Mouse (Mus musculus) liver, postnatal 0 days (tissue): Measurements from ENCODE around the gene Npat. TPM values are rescaled to one million over a fixed set of nuclear protein-coding genes. Genes with fewer than 3 reads are reported as not detected.
A peak's percentile ranks its signal among the peaks of the same experiment; 100 is the strongest.

Source experiments
- ATAC-seq: fragments of 200-750 bp; cut with Nextera tagmentation; 2 replicates; pipeline ENCODE4 v1.8.0; 2017; ENCODE audit warnings: mild to moderate bottlenecking, moderate library complexity
- DNase-seq: peaks from one replicate; pipeline ENCODE4 v3.0.0-alpha.2; 2016
- H3K27ac ChIP-seq: fragments of 300-500 bp; sonication (generic); 2 replicates; pipeline ENCODE4 v1.5.1; 2014; ENCODE audit warnings: antibody characterized with exemption, moderate library complexity, mild to moderate bottlenecking, low read depth
- H3K27me3 ChIP-seq: fragments of 300-500 bp; sonication (generic); 2 replicates; pipeline ENCODE4 v1.6.1; 2014; ENCODE audit warnings: low read length, control low read depth, mixed read lengths; ENCODE audit not compliant: insufficient read depth
- H3K36me3 ChIP-seq: fragments of 300-500 bp; sonication (generic); replicated peaks from 2 replicates; pipeline ENCODE4 v1.6.1; 2014; ENCODE audit warnings: mild to moderate bottlenecking, control low read depth, low read length, moderate library complexity, mixed read lengths; ENCODE audit not compliant: insufficient read depth
- H3K4me1 ChIP-seq: fragments of 300-500 bp; sonication (generic); 2 replicates; pipeline ENCODE4 v1.6.1; 2014; ENCODE audit warnings: antibody characterized with exemption, mild to moderate bottlenecking, control low read depth; ENCODE audit not compliant: insufficient read depth
- H3K4me2 ChIP-seq: fragments of 300-500 bp; sonication (generic); 2 replicates; pipeline ENCODE4 v1.6.1; 2014; ENCODE audit warnings: low read depth, mild to moderate bottlenecking, low read length, moderate library complexity, mixed read lengths
- H3K4me3 ChIP-seq: fragments of 300-500 bp; sonication (generic); 2 replicates; pipeline ENCODE4 v1.5.1; 2014; ENCODE audit warnings: low read depth, low read length
- H3K9ac ChIP-seq: fragments of 300-500 bp; sonication (generic); replicated peaks from 2 replicates; pipeline ENCODE4 v1.6.1; 2014; ENCODE audit warnings: mild to moderate bottlenecking, moderate library complexity
- H3K9me3 ChIP-seq: fragments of 300-500 bp; sonication (generic); 2 replicates; pipeline ENCODE4 v1.6.1; 2016; ENCODE audit warnings: mild to moderate bottlenecking, control low read depth, low read length, mixed read lengths
- CTCF ChIP-seq: sonication (generic); IDR thresholded peaks from 2 replicates; pipeline ENCODE4 v1.5.1; 2016; ENCODE audit warnings: antibody characterized with exemption, low read depth
- EP300 ChIP-seq: IDR thresholded peaks from 2 replicates; pipeline ENCODE4 v1.6.1; 2016; ENCODE audit warnings: antibody characterized with exemption, low read depth, mild to moderate bottlenecking
- WGBS: fragments of 180-500 bp; shearing (Covaris S2); extraction: QIAGEN DNeasy Blood & Tissue Kit; methylation state at CpG from one replicate; pipeline ENCODE4 v1.1.7; 2014; ENCODE audit not compliant: insufficient replicate concordance; 5-methylcytosine and 5-hydroxymethylcytosine counted together
- polyA plus RNA-seq: library from polyadenylated mRNA; unstranded; fragments of >200 nt; fragmentation: Nextera tagmentation; extraction: Ambion mirVana; gene quantifications from 2 replicates; pipeline ENCODE4 v1.2.1, GENCODE M21; 2015

Npat gene
- polyA plus RNA-seq, 1 experiment from 2014 or later, result 3.9 TPM

GRCm38 (mm10) chr9:53607192-53607591 is 70.3 kb downstream of the Npat start:
- H3K4me1 ChIP-seq, result peaks cover 37% of the 10 kb centered on the region
- no peaks in the 10 kb centered on the region for H3K9me3 ChIP-seq
- H3K27me3 ChIP-seq, result no peaks in the 10 kb centered on the region
- peak; percentile 55; the same call in 1 of the 2 replicates for TF ChIP-seq EP300
- TF ChIP-seq CTCF, result no peak
- H3K36me3 ChIP-seq, result 0 out of 2 replicates have a peak, but pooled peaks cover 2% of the 10 kb centered on the region
- H3K27ac ChIP-seq, result peak overlapping the region; percentile 95
- H3K4me2 ChIP-seq, result no peak overlapping the region
- ATAC-seq, result peak; percentile 26
- DNase-seq, result no peak
- 65% methylated on average over 3 of the region's 3 CpGs for WGBS
- H3K4me3 ChIP-seq, result no peak overlapping the region
- H3K9ac ChIP-seq, result no peak overlapping the region

GRCm38 (mm10) chr9:53607816-53608215 is 71.0 kb downstream of the Npat start:
- no peak for TF ChIP-seq CTCF
- Histone ChIP-seq H3K4me2 (peak overlapping the region; percentile 81), H3K36me3 (no peaks in the 10 kb centered on the region), H3K9me3 (no peaks in the 10 kb centered on the region), H3K4me3 (peak overlapping the region; percentile 64), H3K4me1 (peaks cover 35% of the 10 kb centered on the region), H3K27ac (peak overlapping the region; percentile 95), H3K27me3 (no peaks in the 10 kb centered on the region), H3K9ac (peak overlapping the region; percentile 83; the same call in 1 of the 2 replicates)
- no peak for ATAC-seq
- WGBS, result 71% methylated on average over 4 of the region's 4 CpGs
- no peak for DNase-seq

- 49% methylated on average over 12 of the region's 12 CpGs for WGBS
- peak overlapping the region; percentile 81 for H3K4me2 ChIP-seq
- H3K27me3 ChIP-seq, result no peaks in the 10 kb centered on the region
- H3K4me3 ChIP-seq, result peak overlapping the region; percentile 64
- TF ChIP-seq CTCF (no peak), EP300 (no peak)
- H3K36me3 ChIP-seq, result no peaks in the 10 kb centered on the region
- H3K9ac ChIP-seq, result peak overlapping the region; percentile 83
- no peak for DNase-seq
- peak overlapping the region; percentile 95 for H3K27ac ChIP-seq
- peaks cover 22% of the 10 kb centered on the region for H3K4me1 ChIP-seq
- no peaks in the 10 kb centered on the region for H3K9me3 ChIP-seq
- no peak for ATAC-seq
These were observed 72.6 kb downstream of the Npat start for GRCm38 (mm10) chr9:53609306-53609967.

GRCm38 (mm10) chr9:53609968-53610781 is 73.3 kb downstream of the Npat start, which contains the start of gene Acat1:
TSS of gene Acat1 (minus strand) at chr9:53610382.
- WGBS, result 3% methylated on average over 46 of the region's 52 CpGs
- H3K4me1 ChIP-seq, result peaks cover 14% of the 10 kb centered on the region

GRCm38 (mm10) chr9:53614286-53614685 is 77.4 kb downstream of the Npat start:
- Histone ChIP-seq H3K4me3 (no peak overlapping the region), H3K36me3 (peaks cover 4% of the 10 kb centered on the region; the same call in 1 of the 2 replicates), H3K9ac (no peak overlapping the region), H3K27ac (no peak overlapping the region), H3K27me3 (no peaks in the 10 kb centered on the region), H3K9me3 (no peaks in the 10 kb centered on the region), H3K4me2 (no peak overlapping the region), H3K4me1 (no peaks in the 10 kb centered on the region; the same call in 1 of the 2 replicates)
- ATAC-seq, result no peak
- TF ChIP-seq CTCF (no peak), EP300 (no peak)
- WGBS, result 70% methylated on average over 4 of the region's 4 CpGs
- DNase-seq, result no peak

More at GRCm38 (mm10) chr9:53609968-53610781, 73.3 kb downstream of the Npat start, which contains the start of gene Acat1:
- H3K27me3 ChIP-seq, result no peaks in the 10 kb centered on the region
- H3K4me3 ChIP-seq, result peak within 1 kb of the TSS; percentile 64
- no peaks in the 10 kb centered on the region for H3K9me3 ChIP-seq
- peak within 1 kb of the TSS; percentile 81 for H3K4me2 ChIP-seq
- ATAC-seq, result peak; percentile 94
- peak; percentile 95 for DNase-seq
- TF ChIP-seq EP300, result peak; percentile 9; the same call in 1 of the 2 replicates
- no peak for TF ChIP-seq CTCF
- H3K36me3 ChIP-seq, result no peaks in the 10 kb centered on the region
- peak within 1 kb of the TSS; percentile 95 for H3K27ac ChIP-seq
- H3K9ac ChIP-seq, result peak within 1 kb of the TSS; percentile 83

GRCm38 (mm10) chr9:53615246-53615645 is 78.4 kb downstream of the Npat start:
- no peaks in the 10 kb centered on the region for H3K9me3 ChIP-seq
- no peak overlapping the region for H3K4me2 ChIP-seq
- TF ChIP-seq CTCF (no peak), EP300 (no peak)
- H3K27me3 ChIP-seq, result no peaks in the 10 kb centered on the region
- H3K9ac ChIP-seq, result no peak overlapping the region
- peaks cover 6% of the 10 kb centered on the region for H3K36me3 ChIP-seq
- DNase-seq (no peak), ATAC-seq (no peak)
- no peaks in the 10 kb centered on the region for H3K4me1 ChIP-seq
- H3K4me3 ChIP-seq, result no peak overlapping the region
- H3K27ac ChIP-seq, result no peak overlapping the region
- 75% methylated on average over 8 of the region's 8 CpGs for WGBS

Other genes with a start within 250 kb of the Npat start
- gene Exph5, start 235.4 kb upstream of the Npat start, polyA plus RNA-seq, result 0.18 and 0.36 TPM in 2 replicates
- 2.6 and 2.7 TPM in 2 replicates for gene Kdelc2, start 153.0 kb upstream of the Npat start, polyA plus RNA-seq
- gene 4930550C14Rik, start 134.7 kb upstream of the Npat start, polyA plus RNA-seq, result 0.78 and 0.89 TPM in 2 replicates
- gene Atm, start 307 bp upstream of the Npat start, polyA plus RNA-seq, result 1.3 and 2.4 TPM in 2 replicates
- gene Acat1, start 73.3 kb downstream of the Npat start, polyA plus RNA-seq, result 332 and 340 TPM in 2 replicates
- 10.4 and 11.8 TPM in 2 replicates for gene Cul5, start 133.0 kb downstream of the Npat start, polyA plus RNA-seq
- 0.90 and 1.1 TPM in 2 replicates for gene Rab39, start 169.2 kb downstream of the Npat start, polyA plus RNA-seq
- gene Slc35f2, start 234.5 kb downstream of the Npat start, polyA plus RNA-seq, result 0.14 and 0.22 TPM in 2 replicates